Mouse (Mus musculus) T-helper 2 cell (primary cell): ENCODE measurements around the gene Etfdh.
"Not testable (repeated sequence)": the region's sequence is repeated elsewhere in the genome, so short reads cannot be mapped to it uniquely, and the experiment has no call there.

Experiments used
- in situ Hi-C: fragments of 300-600 bp; cut with MboI, MseI; formaldehyde crosslinking; loops from one replicate; pipeline ENCODE4 v1.15.1; 2025; ENCODE audit warnings: high pct_unique_total_duplicates

Etfdh gene

DNA sequence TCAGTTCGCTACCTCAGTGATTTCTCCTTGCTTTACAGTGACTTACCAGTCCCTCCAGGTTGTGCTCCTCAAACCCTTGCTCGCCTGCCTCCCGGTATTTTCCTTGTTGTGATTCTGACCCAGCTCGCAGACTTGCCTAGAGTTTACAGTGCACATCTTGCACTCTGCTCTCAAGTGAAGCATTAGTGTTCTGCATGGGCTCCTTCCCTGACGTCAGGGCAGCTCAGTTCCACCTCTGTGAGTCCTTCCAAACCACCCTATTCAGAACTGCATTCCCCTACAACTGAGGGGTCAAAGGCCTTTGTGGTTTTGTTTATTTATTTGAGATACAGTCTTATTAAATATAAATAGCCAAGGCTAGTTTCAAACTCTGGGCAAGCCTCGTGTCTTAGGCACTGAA lies 51.1 kb downstream of the Etfdh start:
- in situ Hi-C loops = loop anchor here (25.0 kb wide), 1 partner anchor 616 kb away; no protein-coding TSS in a partner anchor

DNA sequence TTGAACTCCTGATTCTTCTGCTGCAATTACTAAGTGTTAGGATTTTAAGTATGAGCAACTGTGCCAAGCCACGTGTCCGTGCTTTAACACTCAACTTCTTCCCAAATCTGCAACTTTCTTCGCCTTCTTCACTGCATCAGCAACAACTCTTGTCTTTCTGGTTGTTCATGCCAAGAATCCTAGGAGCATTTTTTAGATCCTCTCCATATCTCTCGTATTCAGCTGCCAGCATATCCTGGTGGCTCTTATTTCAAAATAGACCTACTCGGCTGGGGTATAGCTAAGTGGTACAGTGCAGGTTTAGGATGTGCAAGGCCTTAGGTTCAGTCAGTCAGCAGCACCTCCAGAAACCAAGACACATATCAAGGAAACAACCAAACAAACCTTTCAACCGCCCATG lies 51.7 kb downstream of the Etfdh start:
- in situ Hi-C loops = loop anchor here (25.0 kb wide), 1 partner anchor 615 kb away; no protein-coding TSS in a partner anchor

DNA sequence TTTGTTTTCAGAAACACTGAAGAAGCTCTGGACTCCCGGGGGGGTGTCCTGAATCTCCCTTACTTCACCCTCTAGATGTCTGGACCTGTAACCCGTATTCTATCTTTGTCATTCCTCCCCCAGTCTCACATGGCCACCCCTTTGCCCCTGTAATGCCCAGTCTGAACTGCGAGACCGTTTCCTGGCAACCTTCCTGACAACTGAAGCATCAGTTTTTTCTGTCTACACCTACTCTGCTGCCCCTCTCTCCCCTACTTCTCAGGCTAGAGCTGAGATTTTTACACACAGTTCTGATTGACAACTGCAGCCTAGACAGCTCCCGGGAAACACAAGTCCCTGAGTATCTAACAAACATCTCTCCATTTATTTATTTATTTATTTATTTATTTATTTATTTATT lies 52.4 kb downstream of the Etfdh start:
- in situ Hi-C loops = loop anchor here (25.0 kb wide), 1 partner anchor 615 kb away; no protein-coding TSS in a partner anchor

DNA sequence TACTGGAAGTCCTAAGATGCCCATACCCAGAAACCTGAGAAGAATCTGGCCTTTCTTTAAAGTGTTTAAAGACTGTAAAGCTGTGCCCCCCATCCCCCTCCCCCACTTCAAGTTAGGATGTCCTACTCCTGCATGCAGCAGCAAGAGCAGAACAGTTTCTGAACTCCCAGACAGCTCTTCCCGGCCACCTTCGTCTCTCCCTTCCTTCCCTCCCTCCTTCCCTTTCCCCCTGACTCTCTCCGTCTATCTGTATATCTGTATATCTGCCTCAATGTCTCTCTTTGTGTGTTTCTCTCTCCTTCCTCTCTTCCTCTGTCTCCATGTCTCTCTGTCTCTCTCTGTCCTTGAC lies 52.9 kb downstream of the Etfdh start:
- in situ Hi-C loops = loop anchor here (25.0 kb wide), 1 partner anchor 614 kb away; no protein-coding TSS in a partner anchor

DNA sequence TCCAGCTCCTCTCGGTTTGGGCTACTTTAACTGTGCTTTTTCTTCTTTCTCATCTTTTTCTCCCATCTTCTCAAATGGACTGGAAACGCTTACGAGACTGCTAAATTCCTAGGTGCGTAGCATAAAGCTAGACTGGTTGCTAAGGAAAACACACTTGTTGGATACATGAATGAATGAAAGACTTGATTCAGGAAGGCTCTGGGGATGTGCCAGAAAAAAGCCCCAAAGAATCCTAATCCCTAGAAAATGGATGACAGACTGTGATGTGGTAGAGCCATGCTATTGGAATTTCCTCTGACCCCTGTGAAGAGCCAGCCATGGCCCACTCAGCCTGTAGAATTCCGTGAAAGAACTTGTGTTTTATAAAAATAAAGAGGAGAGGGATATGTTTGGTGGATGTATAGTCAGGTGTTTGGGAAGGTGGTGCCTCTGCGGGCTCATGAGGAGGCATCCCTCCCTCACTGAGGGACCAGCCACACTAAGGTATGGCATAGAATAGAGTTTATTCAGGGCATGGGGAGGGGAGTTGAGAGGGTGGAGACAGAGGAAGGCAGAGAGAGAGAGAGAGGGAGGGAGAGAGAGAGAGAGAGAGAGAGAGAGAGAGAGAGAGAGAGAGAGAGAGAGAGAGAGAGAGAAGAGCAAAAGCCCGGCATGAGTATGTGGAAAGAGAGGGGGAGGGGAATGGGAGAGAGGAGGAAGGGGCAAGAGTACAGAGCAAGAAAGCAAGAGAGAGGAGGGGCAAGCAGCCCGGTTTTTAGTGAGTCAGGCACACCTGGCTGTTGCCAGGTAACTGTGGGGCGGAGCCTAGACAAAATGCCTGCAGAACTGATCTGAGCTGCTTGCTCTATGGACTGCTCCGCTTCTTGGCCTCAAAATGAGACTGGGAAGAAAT lies 53.5 kb downstream of the Etfdh start:
- in situ Hi-C loops = loop anchor here (25.0 kb wide), 1 partner anchor 614 kb away; no protein-coding TSS in a partner anchor

DNA sequence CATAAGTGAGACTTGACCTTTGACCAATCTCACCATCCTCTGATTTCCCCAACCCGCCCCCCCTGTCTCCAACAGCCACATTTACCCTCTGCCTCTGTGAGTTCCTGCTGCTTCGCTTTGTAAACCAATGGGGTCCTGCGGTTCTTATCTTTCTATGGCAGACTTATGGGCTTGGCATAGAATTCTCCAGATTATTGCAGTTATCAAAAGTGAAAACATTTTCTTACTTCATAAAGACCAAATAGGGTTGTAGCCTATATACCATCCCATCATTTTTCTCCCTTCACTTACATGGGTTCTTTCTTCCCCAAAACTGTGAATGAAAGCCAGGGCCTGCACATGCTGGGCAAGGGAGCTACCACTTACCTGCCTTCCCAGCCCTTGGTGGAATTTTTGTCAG lies 55.0 kb downstream of the Etfdh start:
- in situ Hi-C loops = no loop called here

DNA sequence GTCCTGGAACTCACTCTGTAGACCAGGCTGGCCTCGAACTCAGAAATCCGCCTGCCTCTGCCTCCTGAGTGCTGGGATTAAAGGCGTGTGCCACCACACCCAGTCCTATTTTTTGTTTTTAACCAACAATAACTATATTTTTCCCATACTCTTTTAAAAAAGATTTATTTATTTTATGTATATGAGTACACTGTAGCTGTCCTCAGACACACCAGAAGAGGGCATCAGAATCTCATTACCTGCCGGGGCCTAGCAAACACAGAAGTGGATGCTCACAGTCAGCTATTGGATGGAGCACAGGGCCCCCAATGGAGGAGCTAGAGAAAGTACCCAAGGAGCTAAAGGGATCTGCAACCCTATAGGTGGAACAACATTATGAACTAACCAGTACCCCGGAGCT lies 55.9 kb downstream of the Etfdh start:
- in situ Hi-C loops = not testable (repeated sequence)

DNA sequence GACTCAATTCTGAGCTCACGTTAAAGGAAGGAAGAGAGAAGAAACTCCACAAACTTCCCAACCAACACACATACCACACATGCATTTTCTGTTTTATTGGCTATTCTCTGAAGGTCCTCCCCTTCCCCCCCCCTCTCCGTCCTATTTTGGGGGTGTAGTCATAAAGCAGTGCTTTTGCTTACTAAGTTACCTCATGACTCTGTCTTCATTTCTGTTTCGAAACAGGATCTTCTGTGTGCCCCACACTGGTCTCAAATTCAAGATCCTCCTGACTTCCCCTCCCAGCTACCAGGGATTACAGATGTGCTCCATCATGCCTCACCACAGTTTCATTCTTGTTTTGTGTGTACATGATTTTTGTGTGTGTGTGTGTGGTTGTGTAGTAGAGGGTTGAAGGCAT lies 56.9 kb downstream of the Etfdh start:
- in situ Hi-C loops = no loop called here

DNA sequence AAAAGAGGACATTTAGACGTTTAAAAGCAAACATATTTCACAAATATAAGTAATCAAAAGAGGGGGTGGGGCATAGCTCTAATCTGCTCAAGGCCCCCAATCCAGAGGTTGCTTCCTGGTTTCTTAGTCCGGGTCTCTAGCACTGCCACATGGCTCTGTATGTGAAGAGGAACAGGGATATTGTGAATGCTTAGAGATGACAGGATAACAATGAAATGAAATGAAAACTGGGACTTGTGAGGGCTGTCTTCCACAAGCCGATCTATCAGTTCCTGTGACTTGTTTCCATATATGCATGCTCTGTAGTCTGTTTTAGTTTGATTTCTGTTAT lies 60.0 kb downstream of the Etfdh start:
- in situ Hi-C loops = no loop called here

DNA sequence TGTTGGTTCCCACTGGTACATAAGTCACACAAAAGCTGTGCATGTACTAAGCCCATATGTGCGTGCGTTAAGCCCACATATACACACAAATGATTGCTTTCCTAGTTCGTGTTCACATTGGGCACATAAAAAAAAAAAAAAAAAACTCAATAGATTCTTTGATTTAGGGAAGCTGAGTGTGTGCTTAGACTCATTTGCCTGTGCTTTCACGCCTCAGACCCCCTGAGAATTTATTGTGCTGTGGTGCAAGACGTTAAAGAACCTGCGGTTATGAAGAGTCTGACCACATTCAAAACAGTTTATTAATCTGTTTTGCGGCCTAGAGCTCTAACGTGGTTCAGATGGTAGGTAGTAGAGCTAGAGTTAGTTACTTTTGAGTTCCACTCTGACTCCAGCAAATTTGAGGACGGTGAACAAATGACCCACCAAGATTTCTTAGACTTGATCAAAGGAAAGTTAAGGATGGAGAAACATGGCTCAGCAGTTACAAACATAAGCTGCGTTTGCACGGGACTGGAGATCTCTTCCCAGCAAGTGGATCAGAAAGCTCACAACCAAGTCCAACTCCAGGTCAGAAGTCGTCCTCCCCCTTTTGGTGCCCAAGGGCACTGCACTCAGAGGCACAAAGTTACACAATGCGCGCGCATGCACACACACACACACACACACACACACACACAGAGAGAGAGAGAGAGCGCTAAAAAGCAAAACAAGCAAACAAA lies 60.5 kb downstream of the Etfdh start:
- in situ Hi-C loops = no loop called here

DNA sequence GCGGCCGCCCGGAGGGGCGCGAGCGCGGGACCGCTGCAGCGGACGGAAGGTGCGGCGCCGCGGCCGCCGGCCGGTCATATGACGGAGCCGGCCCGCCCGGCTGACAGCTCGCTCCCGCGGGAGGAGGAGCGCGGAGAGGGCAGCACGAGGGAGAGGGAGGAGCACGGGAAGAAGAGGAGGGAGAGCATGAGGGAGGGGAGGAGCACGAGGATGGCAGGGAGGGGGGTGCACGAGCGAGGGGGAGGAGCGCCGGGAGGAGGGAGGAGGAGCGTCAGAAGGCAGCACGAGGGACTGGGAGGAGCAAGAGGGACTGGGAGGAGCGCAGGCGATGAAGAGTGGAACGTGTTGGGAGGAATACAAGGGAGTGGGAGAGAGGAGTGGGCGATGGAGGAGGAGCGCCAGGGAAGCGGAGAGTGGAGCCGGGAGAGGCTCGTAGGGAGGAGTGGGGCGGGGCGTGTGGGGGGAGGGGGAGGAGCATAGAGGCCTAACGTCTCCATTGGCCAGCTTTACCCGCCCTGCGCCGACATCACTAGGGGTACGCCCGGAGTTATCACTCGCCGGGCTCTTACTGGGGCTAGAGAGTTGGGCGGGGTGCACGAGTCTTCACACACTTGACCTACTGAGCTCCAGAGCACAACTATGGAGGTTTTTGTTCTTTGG lies 61.5 kb downstream of the Etfdh start, which contains the start of gene Fnip2:
Gene Fnip2, minus strand, starts transcription at position 94 of the 660 bp plus-strand sequence.
- in situ Hi-C loops = no loop called here

DNA sequence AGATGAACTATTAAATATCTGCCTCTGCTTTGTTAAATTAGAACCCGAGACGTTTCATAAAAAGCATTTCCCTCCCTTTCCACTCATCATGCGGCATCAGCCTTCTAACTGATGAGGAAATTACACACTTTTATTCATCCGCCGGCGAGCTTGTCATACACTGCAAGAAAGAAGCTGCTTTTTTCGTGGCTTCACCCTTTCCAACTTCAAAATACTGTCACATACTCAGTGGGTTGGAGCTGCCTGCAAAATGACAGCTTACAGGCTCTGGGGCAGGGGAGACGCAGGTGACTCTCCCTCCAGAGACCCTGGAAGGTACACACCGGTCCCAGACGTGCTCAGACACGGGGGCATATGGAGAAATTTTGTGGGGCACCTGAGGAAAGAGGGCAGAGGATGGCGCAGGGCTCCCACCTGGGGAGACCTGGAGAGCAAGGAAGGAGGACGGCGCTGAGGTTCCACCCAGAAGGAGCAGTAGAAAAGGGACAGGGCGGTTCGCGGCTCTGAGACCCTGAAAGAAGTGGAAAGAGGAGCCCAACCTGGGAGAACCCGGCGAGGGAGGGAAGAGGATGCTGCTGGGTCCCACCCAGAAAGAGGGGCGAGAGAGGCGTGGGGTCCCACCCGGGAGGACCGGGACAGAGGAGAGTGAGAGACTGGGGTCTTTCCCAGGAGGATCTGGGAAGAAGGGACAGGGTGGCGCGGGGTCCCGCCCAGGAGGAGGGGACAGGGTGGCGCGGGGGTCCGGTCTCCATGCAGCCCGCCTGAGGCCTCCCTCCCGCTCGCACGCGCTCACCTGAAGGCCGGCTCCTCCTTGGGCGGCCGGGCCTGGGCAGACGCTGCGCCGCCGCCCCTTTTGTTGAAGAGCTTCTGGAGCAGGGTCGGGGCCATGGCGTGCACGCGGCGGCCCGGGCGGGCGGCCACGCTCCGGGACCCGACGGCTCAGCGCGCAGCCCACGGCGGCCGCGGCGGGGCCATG lies 62.3 kb downstream of the Etfdh start:
- in situ Hi-C loops = no loop called here

DNA sequence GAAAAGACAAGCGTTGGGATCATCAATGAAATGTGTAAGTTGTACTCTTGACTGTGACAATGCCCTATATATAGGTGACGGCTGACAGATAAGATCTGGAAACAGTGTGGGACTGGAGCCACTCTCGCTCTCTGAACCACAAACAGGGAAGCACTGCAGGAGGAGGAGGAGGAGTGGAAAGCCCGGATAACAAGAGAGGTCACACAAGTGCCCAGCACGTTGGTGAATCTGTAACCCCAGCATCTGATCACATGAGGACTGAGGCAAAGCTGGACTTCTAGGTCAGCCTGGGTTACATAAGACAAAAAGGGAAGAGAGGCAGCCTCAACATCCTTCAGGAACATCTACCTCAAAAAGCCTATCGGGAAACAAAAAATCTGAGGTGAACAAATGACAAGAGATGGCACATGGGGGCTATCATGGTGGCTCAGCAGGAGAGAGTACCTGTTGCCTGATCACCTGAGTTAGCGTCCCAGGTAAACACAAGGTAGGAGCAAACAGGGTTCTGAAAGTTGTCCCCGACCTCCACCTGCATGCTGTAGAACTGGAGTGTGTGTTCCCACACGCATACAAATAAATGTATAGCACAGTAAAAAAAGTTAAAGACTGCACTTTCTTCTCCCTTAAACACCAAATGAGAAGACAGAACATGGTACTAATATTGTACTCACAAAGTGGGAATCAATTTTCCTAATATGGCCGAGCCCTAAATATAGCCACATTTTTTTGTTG lies 64.3 kb downstream of the Etfdh start:
- in situ Hi-C loops = no loop called here

DNA sequence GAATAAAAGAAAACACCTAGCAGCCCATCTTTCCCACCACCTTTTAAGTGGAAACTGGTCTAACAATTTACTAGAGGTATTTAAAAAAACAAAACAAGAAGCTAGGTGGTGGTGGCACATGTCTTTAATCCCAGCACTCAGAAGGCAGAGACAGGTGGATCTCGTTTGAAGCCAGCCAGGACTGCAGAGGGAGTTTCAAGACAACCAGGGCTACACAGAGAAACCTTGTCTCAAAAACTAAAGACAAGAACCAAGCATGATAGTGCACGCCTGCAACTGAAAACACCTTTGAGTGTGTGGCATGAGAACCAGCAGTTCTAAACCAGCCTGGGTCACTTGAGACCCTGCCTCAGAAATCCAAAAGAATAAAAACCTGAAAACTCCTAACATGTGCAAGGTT lies 65.8 kb downstream of the Etfdh start:
- in situ Hi-C loops = no loop called here

DNA sequence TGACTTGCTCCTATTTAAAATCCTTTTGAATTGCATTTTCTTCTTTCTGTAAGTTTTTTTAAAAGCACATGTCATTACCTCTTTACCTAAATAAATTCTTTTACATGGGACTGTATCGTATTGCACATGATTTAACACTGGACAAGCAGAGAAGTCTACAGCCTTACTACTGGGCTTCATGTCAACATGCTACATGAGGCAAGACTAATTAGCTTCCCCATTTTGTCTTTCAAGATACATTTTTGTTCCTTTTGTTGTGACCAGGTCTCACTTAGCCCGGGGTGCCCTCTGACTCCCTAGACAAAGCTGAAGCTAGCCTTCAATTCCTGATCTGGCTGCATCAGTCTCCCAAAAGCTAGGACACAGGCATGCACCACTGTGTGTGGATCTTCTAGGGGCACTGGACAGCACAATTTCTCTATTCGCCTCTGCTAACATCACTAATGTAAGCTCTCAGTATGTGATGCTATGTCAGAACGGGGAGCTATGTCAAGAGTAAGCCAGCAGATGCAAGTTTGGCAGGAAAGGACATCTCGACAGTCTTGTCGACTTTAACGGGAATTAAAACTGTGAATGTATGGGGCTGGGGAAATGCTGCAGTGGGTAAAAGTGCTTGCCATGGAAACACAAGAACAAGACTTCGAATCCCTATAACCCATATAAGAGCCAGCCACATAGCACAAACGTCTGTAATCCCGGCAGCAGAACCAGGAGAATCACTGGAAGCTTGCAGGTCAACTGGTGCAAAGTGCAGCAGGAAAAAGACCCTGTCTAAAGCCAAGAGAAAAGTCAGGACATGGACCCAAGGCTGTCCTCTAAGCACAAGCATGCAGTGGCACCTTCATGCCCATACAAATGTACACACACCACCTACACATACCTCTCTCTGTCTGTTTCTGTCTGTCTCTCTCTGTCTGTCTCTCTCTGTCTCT lies 67.2 kb downstream of the Etfdh start:
- in situ Hi-C loops = no loop called here

DNA sequence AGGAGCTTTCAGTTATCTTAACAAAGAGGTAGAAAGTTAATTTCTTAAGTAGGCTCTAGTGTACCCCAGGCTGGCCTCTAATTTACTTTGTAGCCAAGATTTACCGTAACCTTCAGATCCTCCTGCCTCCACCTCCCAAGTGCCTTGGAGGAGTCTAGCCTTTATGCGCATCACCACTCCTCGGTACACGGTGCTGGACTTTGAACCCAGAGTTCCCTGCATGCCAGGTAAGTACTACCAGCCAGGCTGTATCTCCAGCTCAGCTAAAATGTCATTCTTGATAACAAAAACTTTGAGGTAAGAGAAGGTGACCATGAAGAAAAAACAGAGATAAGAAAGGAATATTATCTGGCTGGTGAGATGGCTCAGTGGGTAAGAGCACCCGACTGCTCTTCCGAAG lies 68.7 kb downstream of the Etfdh start:
- in situ Hi-C loops = no loop called here

DNA sequence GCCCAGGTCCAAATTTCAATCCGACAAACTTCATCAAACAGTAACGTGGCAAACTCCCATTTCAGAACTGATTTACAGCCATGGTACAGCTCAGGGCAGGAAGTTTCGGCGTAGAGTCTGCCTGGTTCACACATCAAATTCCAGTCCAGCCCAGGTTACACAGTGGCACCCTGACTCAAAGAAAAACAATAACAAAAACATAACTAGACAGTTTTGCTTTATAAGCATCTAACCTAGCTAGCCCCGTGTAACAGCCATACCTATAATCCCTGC lies 69.6 kb downstream of the Etfdh start:
- in situ Hi-C loops = no loop called here

DNA sequence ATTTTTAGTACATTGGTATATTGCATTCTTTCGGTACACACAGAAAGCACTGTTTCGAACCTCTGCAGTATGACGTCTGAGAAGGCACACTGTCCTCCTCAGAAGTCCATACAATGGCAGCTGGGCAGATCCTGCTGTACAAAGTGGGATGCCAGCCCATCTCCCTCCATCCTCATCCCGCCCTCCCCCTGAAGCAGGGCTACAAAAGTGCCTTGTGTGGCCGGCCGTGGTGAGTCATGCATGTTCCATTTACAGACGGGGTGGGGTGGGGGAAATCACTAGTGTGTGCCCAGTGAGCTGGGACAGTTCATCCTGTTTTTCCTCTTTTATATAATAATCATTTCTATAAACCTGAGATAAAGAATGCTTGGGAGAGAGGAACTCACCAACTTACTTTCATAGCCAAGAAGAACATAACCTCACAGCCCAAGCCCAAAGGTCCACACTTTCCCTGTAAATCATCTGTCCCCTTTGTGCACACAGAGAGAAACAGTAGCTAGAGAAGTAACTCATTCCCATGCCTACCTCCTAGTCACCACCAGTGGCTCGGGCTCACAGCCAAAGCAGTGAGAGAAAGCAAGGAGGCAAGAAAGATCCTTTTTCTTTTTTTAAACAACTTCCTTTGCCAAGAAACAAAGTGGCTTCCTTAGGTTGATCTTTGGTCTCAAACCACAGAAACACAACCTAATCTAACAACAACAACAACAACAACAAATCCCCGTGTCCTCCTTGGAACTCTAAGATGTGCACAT lies 70.1 kb downstream of the Etfdh start:
- in situ Hi-C loops = no loop called here

DNA sequence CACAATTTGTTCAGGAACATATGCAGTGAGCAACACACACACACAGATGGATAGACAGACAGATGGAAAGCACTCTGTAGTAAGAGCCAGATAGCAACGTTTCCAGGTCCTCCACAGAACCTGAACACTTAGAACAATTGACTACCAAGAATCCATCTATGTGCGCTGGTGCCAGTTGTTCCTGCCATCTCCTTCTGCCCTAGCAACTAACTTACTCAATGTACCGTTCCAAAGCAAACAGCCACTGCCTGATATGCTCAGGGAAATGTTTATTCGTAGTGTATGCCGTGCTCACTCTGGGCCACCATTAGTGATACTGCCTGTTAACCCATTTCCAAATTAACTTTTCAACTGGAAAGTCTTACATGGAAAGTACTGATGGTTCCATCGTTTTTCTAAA lies 74.2 kb downstream of the Etfdh start:
- in situ Hi-C loops = no loop called here
